Mouse (Mus musculus): ENCODE data around the gene Prss28. TPM values are rescaled to one million over a fixed set of nuclear protein-coding genes. Genes with fewer than 3 reads are reported as not detected.

Prss28 gene
- total RNA-seq, 2 experiments from 2014 or later, result not detected

- H3K27ac ChIP-seq, result no peak within 1 kb of the TSS
- no peak for DNase-seq (ENCODE audit: extremely low spot score in 1 of 2, low spot score in 2 of 2)
- H3K4me3 ChIP-seq, result no peak within 1 kb of the TSS
- intact Hi-C loops (cut with DNase I), result no loop called here
- no peak for TF ChIP-seq CTCF (IDR thresholded peaks at IDR 0.05)
Measured at GRCm38 (mm10) chr17:25345462-25345861, 37.0 kb downstream of the Prss28 start, which contains the start of gene Tpsab1. Tpsab1 (minus strand) TSS chr17:25345562.

GRCm38 (mm10) chr17:25361291-25361690 is 52.8 kb downstream of the Prss28 start:
- no peak for DNase-seq (ENCODE audit: extremely low spot score in 1 of 2, low spot score in 2 of 2)
- Histone ChIP-seq H3K27ac (no peak overlapping the region), H3K4me3 (no peak overlapping the region)
- no peak for TF ChIP-seq CTCF (IDR thresholded peaks at IDR 0.05)
- intact Hi-C loops (cut with DNase I), result no loop called here

Other genes starting within 250 kb of the Prss28 start
- gene Tmem204, start 225.1 kb upstream of the Prss28 start, total RNA-seq (2021), result 10 to 100 TPM in 1 of 2 experiments, 1 to 10 TPM in 1; 9.5 to 11.1 TPM
- gene Telo2, start 192.7 kb upstream of the Prss28 start, total RNA-seq (2021), result 10 to 100 TPM; 25.8 to 30.7 TPM
- gene Ptx4, start 187.9 kb upstream of the Prss28 start, total RNA-seq (2021), result under 1 TPM; 0.33 to 0.63 TPM
- 10 to 100 TPM; 48.5 to 53.9 TPM for gene Clcn7, start 175.3 kb upstream of the Prss28 start, total RNA-seq (2021)
- gene Ccdc154, start 146.2 kb upstream of the Prss28 start, total RNA-seq (2021), result under 1 TPM in 1 of 2 experiments, not detected in 1; 0.14 TPM
- not detected for gene Gm38655, start 133.2 kb upstream of the Prss28 start, total RNA-seq (2021)
- gene BC003965, start 124.1 kb upstream of the Prss28 start, total RNA-seq (2021), result 10 to 100 TPM; 20.2 to 20.8 TPM
- gene Unkl, start 120.2 kb upstream of the Prss28 start, total RNA-seq (2021), result 10 to 100 TPM; 39.0 to 40.7 TPM
- gene Gnptg, start 68.5 kb upstream of the Prss28 start, total RNA-seq (2021), result 10 to 100 TPM; 78.1 to 81.4 TPM
- gene Tsr3, start 68.5 kb upstream of the Prss28 start, total RNA-seq (2021), result 10 to 100 TPM; 24.6 to 25.9 TPM
- 10 to 100 TPM; 14.8 to 29.8 TPM for gene Baiap3, start 52.3 kb upstream of the Prss28 start, total RNA-seq (2021)
- gene Ube2i, start 34.0 kb upstream of the Prss28 start, total RNA-seq (2021), result 100 to 1,000 TPM; 215 to 223 TPM
- not detected for gene Prss34, start 10.3 kb upstream of the Prss28 start, total RNA-seq (2021)
- gene Prss29, start 10.0 kb downstream of the Prss28 start, total RNA-seq (2021), result not detected
- not detected for gene Tpsab1, start 36.9 kb downstream of the Prss28 start, total RNA-seq (2021)
- not detected for gene Tpsb2, start 57.7 kb downstream of the Prss28 start, total RNA-seq (2021)
- gene Tpsg1, start 60.6 kb downstream of the Prss28 start, total RNA-seq (2021), result not detected
- gene Cacna1h, start 125.1 kb downstream of the Prss28 start, total RNA-seq (2021), result 10 to 100 TPM; 45.2 to 48.0 TPM
- gene Tekt4, start 146.0 kb downstream of the Prss28 start, total RNA-seq (2021), result 1 to 10 TPM; 2.1 to 2.4 TPM
- gene Sstr5, start 188.6 kb downstream of the Prss28 start, total RNA-seq (2021), result under 1 TPM; 0.18 to 0.21 TPM